Mouse (Mus musculus): ENCODE results near the gene Olfr723. TPM values are rescaled to one million over a fixed set of nuclear protein-coding genes. Genes with fewer than 3 reads are reported as not detected.
"Not testable (repeated sequence)": the region's sequence is repeated elsewhere in the genome, so short reads cannot be mapped to it uniquely, and the experiment has no call there.

Olfr723 gene
- not detected in 2 replicates for polyA plus RNA-seq (2014; fragmentation: Nextera tagmentation; extraction: Ambion mirVana)

- not testable (repeated sequence) for H3K27me3 ChIP-seq (ENCODE audit: control insufficient read depth, insufficient read depth, low read length); DNase-seq (ENCODE audit: low spot score)
These were observed at the start of gene Olfr723 for GRCm38 (mm10) chr14:49931687-49932086. TSS of gene Olfr723 (minus strand) at chr14:49931787.

DNA sequence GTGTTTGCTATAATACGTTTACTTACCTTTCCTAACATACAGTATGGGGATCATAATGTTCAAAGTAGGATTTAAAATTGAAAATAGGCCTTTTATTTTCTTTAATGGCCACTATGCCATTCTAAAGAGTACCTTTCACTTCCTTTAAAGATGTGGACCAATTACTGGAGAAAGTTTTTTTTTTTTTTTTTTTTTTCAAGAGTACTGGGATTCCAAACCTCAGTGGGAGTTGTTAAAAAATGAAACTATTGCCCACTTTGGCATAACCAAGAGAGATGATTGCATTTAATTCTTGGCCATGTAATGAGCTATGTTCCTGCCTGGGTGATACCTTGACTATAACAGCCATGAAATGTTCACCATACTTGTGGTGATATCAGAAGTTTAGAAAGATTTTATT lies 31.6 kb upstream of the Olfr723 start, which contains the start of gene Olfr724:
TSS of gene Olfr724 (minus strand) at position 101 of the 400 bp plus-strand sequence.
- not testable (repeated sequence) for ATAC-seq (replicated peaks; ENCODE audit: low FRiP score); H3K27ac ChIP-seq (ENCODE audit: low read depth, low read length); H3K9me3 ChIP-seq (ENCODE audit: control insufficient read depth, low read length); H3K9ac ChIP-seq (ENCODE audit: low read length); H3K4me1 ChIP-seq (replicated peaks; ENCODE audit: control insufficient read depth, insufficient read depth, low read length); DNase-seq (ENCODE audit: low spot score); H3K4me2 ChIP-seq (ENCODE audit: low read depth, low read length, severe bottlenecking); H3K36me3 ChIP-seq (ENCODE audit: control insufficient read depth, insufficient read depth, low read length); H3K27me3 ChIP-seq (ENCODE audit: control insufficient read depth, insufficient read depth, low read length); H3K4me3 ChIP-seq (ENCODE audit: low read depth, low read length)
- WGBS: 71% methylated on average over 1 of the region's 1 CpGs

More at GRCm38 (mm10) chr14:49931687-49932086, at the start of gene Olfr723:
- ATAC-seq (replicated peaks; ENCODE audit: low FRiP score); H3K36me3 ChIP-seq (ENCODE audit: control insufficient read depth, insufficient read depth, low read length); H3K4me2 ChIP-seq (ENCODE audit: low read depth, low read length, severe bottlenecking); H3K4me3 ChIP-seq (ENCODE audit: low read depth, low read length); H3K4me1 ChIP-seq (replicated peaks; ENCODE audit: control insufficient read depth, insufficient read depth, low read length); H3K9me3 ChIP-seq (ENCODE audit: control insufficient read depth, low read length); H3K27ac ChIP-seq (ENCODE audit: low read depth, low read length); H3K9ac ChIP-seq (ENCODE audit: low read length): not testable (repeated sequence)

DNA sequence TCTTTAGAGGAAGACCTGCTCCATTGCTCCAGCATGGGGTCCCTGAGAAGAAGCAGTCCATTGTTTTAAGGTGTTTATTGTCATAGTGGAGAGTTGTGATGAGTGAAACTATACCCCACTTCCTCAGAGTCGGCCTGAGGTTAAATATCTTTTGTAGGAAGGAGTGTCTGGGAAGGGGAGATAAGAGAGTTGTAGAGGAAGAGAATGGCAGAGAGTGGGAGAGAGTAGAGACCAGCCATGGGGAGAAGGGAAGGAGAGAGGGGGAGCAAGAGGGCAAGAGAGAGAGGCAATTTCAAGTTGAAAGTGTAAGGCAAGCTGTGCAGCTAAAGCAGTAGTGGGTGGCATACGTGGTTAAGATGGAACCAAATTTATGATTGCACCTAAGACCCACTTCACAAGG lies 24.3 kb upstream of the Olfr723 start:
- H3K4me1 ChIP-seq (replicated peaks; ENCODE audit: control insufficient read depth, insufficient read depth, low read length): no peaks in the 10 kb centered on the region
- H3K4me2 ChIP-seq (ENCODE audit: low read depth, low read length, severe bottlenecking): no peak overlapping the region
- no peaks in the 10 kb centered on the region for H3K9me3 ChIP-seq (ENCODE audit: control insufficient read depth, low read length)
- H3K9ac ChIP-seq (ENCODE audit: low read length): no peak overlapping the region
- no peak overlapping the region for H3K4me3 ChIP-seq (ENCODE audit: low read depth, low read length)
- no peak for DNase-seq (ENCODE audit: low spot score)
- no peak overlapping the region for H3K27ac ChIP-seq (ENCODE audit: low read depth, low read length)
- no peaks in the 10 kb centered on the region for H3K27me3 ChIP-seq (ENCODE audit: control insufficient read depth, insufficient read depth, low read length)
- H3K36me3 ChIP-seq (ENCODE audit: control insufficient read depth, insufficient read depth, low read length): no peaks in the 10 kb centered on the region
- ATAC-seq (replicated peaks; ENCODE audit: low FRiP score): no peak
- WGBS: 49% methylated on average over 2 of the region's 2 CpGs

DNA sequence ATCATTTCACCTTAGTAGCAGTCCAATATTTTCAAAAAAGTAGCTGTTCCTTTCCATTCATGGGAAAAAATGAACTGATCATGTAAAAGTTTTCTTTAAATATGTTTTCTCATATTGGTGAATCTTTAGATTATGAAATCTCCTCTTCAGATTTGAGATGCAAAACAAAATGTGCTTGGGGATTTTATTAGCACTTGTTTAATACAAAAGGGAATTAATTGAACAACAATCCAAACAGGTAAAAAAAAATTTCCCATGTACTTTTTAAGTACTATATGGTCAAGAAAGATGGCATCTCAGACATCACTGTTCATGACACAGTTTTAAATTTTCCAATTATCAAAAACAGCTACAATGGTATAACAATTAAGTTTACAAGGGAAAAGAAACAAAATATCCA lies 29.7 kb downstream of the Olfr723 start, which contains the start of gene Olfr722:
TSS of gene Olfr722 (minus strand) at position 101 of the 400 bp plus-strand sequence.
- Histone ChIP-seq H3K4me1 (replicated peaks; ENCODE audit: control insufficient read depth, insufficient read depth, low read length) (no peaks in the 10 kb centered on the region), H3K9me3 (ENCODE audit: control insufficient read depth, low read length) (no peaks in the 10 kb centered on the region), H3K9ac (ENCODE audit: low read length) (no peak within 1 kb of the TSS), H3K4me2 (ENCODE audit: low read depth, low read length, severe bottlenecking) (no peak within 1 kb of the TSS), H3K4me3 (ENCODE audit: low read depth, low read length) (no peak within 1 kb of the TSS), H3K36me3 (ENCODE audit: control insufficient read depth, insufficient read depth, low read length) (no peaks in the 10 kb centered on the region), H3K27ac (ENCODE audit: low read depth, low read length) (no peak within 1 kb of the TSS), H3K27me3 (ENCODE audit: control insufficient read depth, insufficient read depth, low read length) (no peaks in the 10 kb centered on the region)
- no peak for DNase-seq (ENCODE audit: low spot score)
- ATAC-seq (replicated peaks; ENCODE audit: low FRiP score): no peak

Other genes with a start within 250 kb of the Olfr723 start
- gene Armh4, start 148.4 kb downstream of the Olfr723 start, polyA plus RNA-seq (2014; fragmentation: Nextera tagmentation; extraction: Ambion mirVana): 22.6 and 26.5 TPM in 2 replicates
- not detected in 2 replicates for gene Olfr722, start 29.8 kb downstream of the Olfr723 start, polyA plus RNA-seq (2014; fragmentation: Nextera tagmentation; extraction: Ambion mirVana)
- not detected in 2 replicates for gene Olfr724, start 31.5 kb upstream of the Olfr723 start, polyA plus RNA-seq (2014; fragmentation: Nextera tagmentation; extraction: Ambion mirVana)
- gene Olfr725, start 108.6 kb upstream of the Olfr723 start, polyA plus RNA-seq (2014; fragmentation: Nextera tagmentation; extraction: Ambion mirVana): not detected in 2 replicates
- not detected in 2 replicates for gene Olfr726, start 159.2 kb upstream of the Olfr723 start, polyA plus RNA-seq (2014; fragmentation: Nextera tagmentation; extraction: Ambion mirVana)
- gene Olfr727, start 191.4 kb upstream of the Olfr723 start, polyA plus RNA-seq (2014; fragmentation: Nextera tagmentation; extraction: Ambion mirVana): not detected in 2 replicates
- gene Olfr728, start 210.9 kb upstream of the Olfr723 start, polyA plus RNA-seq (2014; fragmentation: Nextera tagmentation; extraction: Ambion mirVana): not detected in 2 replicates
- gene Olfr729, start 221.1 kb upstream of the Olfr723 start, polyA plus RNA-seq (2014; fragmentation: Nextera tagmentation; extraction: Ambion mirVana): not detected in 2 replicates

Measured in forebrain, embryonic 11.5 days (tissue).